Mouse (Mus musculus) myocyte (in vitro differentiated cells): Measurements from ENCODE around the gene Mocs1. TPM values are rescaled to one million over a fixed set of nuclear protein-coding genes. Genes with fewer than 3 reads are reported as not detected.

ENCODE experiments used
- H3K27me3 ChIP-seq: one replicate; pipeline ENCODE4 v1.6.1; 2011; ENCODE audit not compliant: control insufficient read depth, insufficient read depth, insufficient read length
- H3K36me3 ChIP-seq: one replicate; pipeline ENCODE4 v1.6.1; 2011; ENCODE audit not compliant: control insufficient read depth, insufficient read depth
- H3K4me2 ChIP-seq: one replicate; pipeline ENCODE4 v1.6.1; 2011; ENCODE audit warnings: low read depth, control low read depth
- H3K4me3 ChIP-seq: one replicate; pipeline ENCODE4 v1.5.1; 2011; ENCODE audit warnings: mild to moderate bottlenecking, control low read depth, moderate library complexity
- H3K79me2 ChIP-seq: one replicate; pipeline ENCODE4 v1.6.1; 2011; ENCODE audit not compliant: control insufficient read depth, insufficient read depth
- H3ac ChIP-seq: one replicate; pipeline ENCODE4 v1.6.1; 2011; ENCODE audit not compliant: control insufficient read depth, insufficient read length
- CEBPB ChIP-seq: IDR thresholded peaks from 2 replicates; pipeline ENCODE4 v1.6.1; 2011; ENCODE audit warnings: mild to moderate bottlenecking, moderate library complexity; ENCODE audit not compliant: poor library complexity, insufficient read depth, severe bottlenecking
- E2F4 ChIP-seq: IDR thresholded peaks from one replicate; pipeline ENCODE4 v1.6.1; 2011; ENCODE audit warnings: mild to moderate bottlenecking, control low read depth, moderate library complexity; ENCODE audit not compliant: insufficient read depth
- MAX ChIP-seq: IDR thresholded peaks from one replicate; pipeline ENCODE4 v1.6.1; 2011; ENCODE audit warnings: low read depth, mild to moderate bottlenecking, control low read depth
- MYOD1 ChIP-seq, 3 experiments: IDR thresholded peaks; one replicate each; pipeline ENCODE4 v1.6.1; 2011; ENCODE audit warnings: control low read depth in 2 of 3, low read depth in 2 of 3, mild to moderate bottlenecking in 2 of 3, moderate library complexity in 1 of 3; ENCODE audit not compliant: insufficient read length in 2 of 3, control insufficient read depth in 1 of 3
- MYOG ChIP-seq, 3 experiments: IDR thresholded peaks; one replicate each; pipeline ENCODE4 v1.6.1; 2011; ENCODE audit warnings: control low read depth in 2 of 3, low read depth in 2 of 3, mild to moderate bottlenecking in 2 of 3; ENCODE audit not compliant: insufficient read length in 2 of 3, control insufficient read depth in 1 of 3, insufficient read depth in 1 of 3
- POLR2A ChIP-seq: IDR thresholded peaks from one replicate; pipeline ENCODE4 v1.6.1; 2011; ENCODE audit warnings: low read depth, mild to moderate bottlenecking, control low read depth, moderate library complexity; ENCODE audit not compliant: insufficient read length
- POLR2AphosphoS2 ChIP-seq: IDR thresholded peaks from one replicate; pipeline ENCODE4 v1.6.1; 2011; ENCODE audit warnings: low read depth, control low read depth; ENCODE audit not compliant: insufficient read length
- REST ChIP-seq: IDR thresholded peaks from one replicate; pipeline ENCODE4 v1.6.1; 2011; ENCODE audit warnings: mild to moderate bottlenecking, control low read depth, moderate library complexity; ENCODE audit not compliant: insufficient read depth, insufficient read length
- SRF ChIP-seq: IDR thresholded peaks from one replicate; pipeline ENCODE4 v1.6.1; 2011; ENCODE audit warnings: low read depth; ENCODE audit not compliant: control insufficient read depth, insufficient read length
- TCF12 ChIP-seq: IDR thresholded peaks from one replicate; pipeline ENCODE4 v1.6.1; 2011; ENCODE audit warnings: mild to moderate bottlenecking, control low read depth; ENCODE audit not compliant: poor library complexity, insufficient read depth, severe bottlenecking
- TCF3 ChIP-seq: IDR thresholded peaks from one replicate; pipeline ENCODE4 v1.6.1; 2011; ENCODE audit warnings: low read depth, control low read depth; ENCODE audit not compliant: insufficient read length
- USF1 ChIP-seq: IDR thresholded peaks from one replicate; pipeline ENCODE4 v1.6.1; 2011; ENCODE audit warnings: low read depth, mild to moderate bottlenecking, control low read depth, moderate library complexity
- polyA plus RNA-seq: library from polyadenylated mRNA; unstranded; fragments of >200 nt; fragmentation: generic; extraction: Trizol; gene quantifications from one replicate; pipeline ENCODE4 v1.2.1, GENCODE M21; 2012; ENCODE audit warnings: missing spikeins

Gene Mocs1
- polyA plus RNA-seq, 1 experiment, result 12.7 TPM

DNA sequence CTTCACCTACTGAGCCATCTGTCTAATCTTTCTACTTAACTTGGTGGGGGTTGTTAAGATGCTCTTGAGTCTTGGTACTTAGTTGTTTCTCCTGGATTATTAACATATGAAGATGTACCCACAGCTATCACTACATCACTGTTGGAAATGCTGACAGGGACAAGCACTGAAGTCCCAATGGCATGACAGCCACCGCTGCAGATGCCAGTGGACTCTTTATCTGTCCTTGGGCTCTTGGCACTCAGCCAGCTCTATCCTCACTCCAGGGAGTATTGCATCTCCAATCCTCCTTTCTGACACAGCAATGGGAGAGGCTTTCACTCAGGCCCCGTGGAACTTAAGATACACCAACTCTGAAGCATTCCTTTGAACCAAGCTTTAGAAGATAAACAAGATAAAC, 72.1 kb downstream of the Mocs1 start:
- Histone ChIP-seq H3ac (no peak overlapping the region), H3K79me2 (no peaks in the 10 kb centered on the region), H3K27me3 (no peaks in the 10 kb centered on the region), H3K4me2 (no peak overlapping the region), H3K4me3 (no peak overlapping the region), H3K36me3 (no peaks in the 10 kb centered on the region)
- no peak for TF ChIP-seq USF1
- TF ChIP-seq E2F4, result no peak
- TF ChIP-seq TCF12, result no peak
- TF ChIP-seq MYOD1 (IDR thresholded peaks at IDR 0.05; ENCODE audit: control insufficient read depth in 1 of 3, insufficient read length in 2 of 3, low read depth in 2 of 3), result no peak
- no peak for TF ChIP-seq POLR2AphosphoS2
- no peak for TF ChIP-seq MAX
- no peak for TF ChIP-seq POLR2A
- TF ChIP-seq TCF3, result no peak
- TF ChIP-seq CEBPB, result no peak
- no peak for TF ChIP-seq SRF
- no peak for TF ChIP-seq REST
- no peak for TF ChIP-seq MYOG (IDR thresholded peaks at IDR 0.05; ENCODE audit: control insufficient read depth in 1 of 3, insufficient read depth in 1 of 3, insufficient read length in 2 of 3, low read depth in 2 of 3)

DNA sequence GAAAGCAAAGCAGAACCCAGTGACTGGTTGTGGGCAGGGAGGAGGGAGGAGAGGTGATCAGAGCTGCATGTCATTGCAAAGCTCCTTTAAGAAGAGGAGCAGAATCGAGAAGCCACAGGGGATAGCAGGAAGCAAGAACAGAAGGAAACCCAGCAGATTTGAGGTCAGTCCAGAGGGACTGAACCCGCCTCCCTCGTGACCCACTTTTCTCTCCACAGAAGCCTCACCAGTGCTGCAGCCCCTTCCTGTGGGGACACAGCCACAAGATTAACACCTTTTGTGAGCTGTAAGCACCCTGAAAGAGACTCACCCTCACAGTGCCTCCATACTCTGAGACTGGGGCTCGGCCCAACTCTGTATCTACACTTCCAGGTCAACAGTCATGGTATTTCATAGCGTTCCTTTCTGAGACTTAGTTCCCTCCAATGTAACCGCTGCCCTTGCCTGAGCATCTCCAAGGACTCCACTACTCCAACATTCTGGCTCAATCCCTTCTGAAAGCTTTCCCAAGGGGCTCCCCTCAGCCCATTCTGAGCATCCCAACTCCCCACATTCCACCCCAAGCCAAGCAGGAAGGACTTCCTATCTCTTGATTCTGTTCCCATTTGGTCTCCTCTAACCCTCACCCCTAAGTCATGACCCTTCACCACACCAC, 75.2 kb downstream of the Mocs1 start:
- Histone ChIP-seq H3K79me2 (no peaks in the 10 kb centered on the region), H3K36me3 (no peaks in the 10 kb centered on the region)

More for the DNA sequence above, 75.2 kb downstream of the Mocs1 start:
- no peak overlapping the region for H3K4me2 ChIP-seq
- no peak for TF ChIP-seq E2F4
- TF ChIP-seq USF1, result no peak
- no peak for TF ChIP-seq REST
- TF ChIP-seq POLR2A, result no peak
- TF ChIP-seq TCF12, result no peak
- no peak for TF ChIP-seq POLR2AphosphoS2
- TF ChIP-seq MYOD1 (IDR thresholded peaks at IDR 0.05; ENCODE audit: control insufficient read depth in 1 of 3, insufficient read length in 2 of 3, low read depth in 2 of 3), result no peak
- no peak for TF ChIP-seq CEBPB
- TF ChIP-seq MAX, result no peak
- TF ChIP-seq SRF, result no peak
- TF ChIP-seq TCF3, result no peak
- no peak for TF ChIP-seq MYOG (IDR thresholded peaks at IDR 0.05; ENCODE audit: control insufficient read depth in 1 of 3, insufficient read depth in 1 of 3, insufficient read length in 2 of 3, low read depth in 2 of 3)
- H3K4me3 ChIP-seq, result no peak overlapping the region
- no peaks in the 10 kb centered on the region for H3K27me3 ChIP-seq
- H3ac ChIP-seq, result no peak overlapping the region

Other genes with a start within 250 kb of the Mocs1 start
- 9.5 TPM for gene Daam2, start 136.0 kb downstream of the Mocs1 start, polyA plus RNA-seq
- 0.07 TPM for gene Kif6, start 186.8 kb downstream of the Mocs1 start, polyA plus RNA-seq